Mouse (Mus musculus): ENCODE results near the gene Gm44965.

GRCm38 (mm10) chr6:48641391-48641790 lies 47.6 kb downstream of the Gm44965 start:
- no peak for TF ChIP-seq TAL1 (IDR thresholded peaks at IDR 0.05; ENCODE audit: low read length)
- no peak for TF ChIP-seq GATA1 (IDR thresholded peaks at IDR 0.05; ENCODE audit: low read length)

All from erythroblast, embryonic 14.5 days (primary cell).